Mouse (Mus musculus) forebrain, embryonic 15.5 days (tissue): Measurements from ENCODE around the gene Mylk2. TPM values are rescaled to one million over a fixed set of nuclear protein-coding genes. Genes with fewer than 3 reads are reported as not detected.

Experiments used
- ATAC-seq: fragments of 200-750 bp; cut with Nextera tagmentation; replicated peaks from 2 replicates; pipeline ENCODE4 v1.8.0; 2017; ENCODE audit warnings: mild to moderate bottlenecking, moderate TSS enrichment, moderate library complexity
- H3K27ac ChIP-seq: fragments of 300-500 bp; sonication (generic); replicated peaks from 2 replicates; pipeline ENCODE4 v1.5.1; 2015; ENCODE audit warnings: mild to moderate bottlenecking, inconsistent platforms
- H3K27me3 ChIP-seq: fragments of 300-500 bp; sonication (generic); 2 replicates; pipeline ENCODE4 v1.6.1; 2015; ENCODE audit warnings: inconsistent platforms
- H3K36me3 ChIP-seq: fragments of 300-500 bp; sonication (generic); 2 replicates; pipeline ENCODE4 v1.6.1; 2015; ENCODE audit warnings: mild to moderate bottlenecking, inconsistent platforms
- H3K4me1 ChIP-seq: fragments of 300-500 bp; sonication (generic); 2 replicates; pipeline ENCODE4 v1.6.1; 2015; ENCODE audit warnings: inconsistent platforms
- H3K4me2 ChIP-seq: fragments of 300-500 bp; sonication (generic); replicated peaks from 2 replicates; pipeline ENCODE4 v1.6.1; 2015; ENCODE audit warnings: mild to moderate bottlenecking, inconsistent platforms
- H3K4me3 ChIP-seq: fragments of 300-500 bp; sonication (generic); 2 replicates; pipeline ENCODE4 v1.5.1; 2015; ENCODE audit warnings: mild to moderate bottlenecking, inconsistent platforms
- H3K9ac ChIP-seq: fragments of 300-500 bp; sonication (generic); replicated peaks from 2 replicates; pipeline ENCODE4 v1.6.1; 2015; ENCODE audit warnings: mild to moderate bottlenecking, inconsistent platforms
- H3K9me3 ChIP-seq: fragments of 300-500 bp; sonication (generic); 2 replicates; pipeline ENCODE4 v1.6.1; 2016; ENCODE audit warnings: inconsistent platforms
- WGBS: fragments of 180-500 bp; shearing (Covaris S2); methylation state at CpG from one replicate; pipeline ENCODE4 v1.1.7; 2015; ENCODE audit warnings: mixed read lengths; 5-methylcytosine and 5-hydroxymethylcytosine counted together
- microRNA-seq: library from miRNA; unstranded; fragments of <30 nt; microRNA quantifications from one replicate; pipeline ENCODE4, GENCODE M21; 2016
- polyA plus RNA-seq: library from polyadenylated mRNA; unstranded; fragments of >200 nt; fragmentation: Nextera tagmentation; extraction: Ambion mirVana; gene quantifications from 2 replicates; pipeline ENCODE4 v1.2.1, GENCODE M21; 2015

The Mylk2 gene
- polyA plus RNA-seq, 1 experiment from 2014 or later = not detected

DNA sequence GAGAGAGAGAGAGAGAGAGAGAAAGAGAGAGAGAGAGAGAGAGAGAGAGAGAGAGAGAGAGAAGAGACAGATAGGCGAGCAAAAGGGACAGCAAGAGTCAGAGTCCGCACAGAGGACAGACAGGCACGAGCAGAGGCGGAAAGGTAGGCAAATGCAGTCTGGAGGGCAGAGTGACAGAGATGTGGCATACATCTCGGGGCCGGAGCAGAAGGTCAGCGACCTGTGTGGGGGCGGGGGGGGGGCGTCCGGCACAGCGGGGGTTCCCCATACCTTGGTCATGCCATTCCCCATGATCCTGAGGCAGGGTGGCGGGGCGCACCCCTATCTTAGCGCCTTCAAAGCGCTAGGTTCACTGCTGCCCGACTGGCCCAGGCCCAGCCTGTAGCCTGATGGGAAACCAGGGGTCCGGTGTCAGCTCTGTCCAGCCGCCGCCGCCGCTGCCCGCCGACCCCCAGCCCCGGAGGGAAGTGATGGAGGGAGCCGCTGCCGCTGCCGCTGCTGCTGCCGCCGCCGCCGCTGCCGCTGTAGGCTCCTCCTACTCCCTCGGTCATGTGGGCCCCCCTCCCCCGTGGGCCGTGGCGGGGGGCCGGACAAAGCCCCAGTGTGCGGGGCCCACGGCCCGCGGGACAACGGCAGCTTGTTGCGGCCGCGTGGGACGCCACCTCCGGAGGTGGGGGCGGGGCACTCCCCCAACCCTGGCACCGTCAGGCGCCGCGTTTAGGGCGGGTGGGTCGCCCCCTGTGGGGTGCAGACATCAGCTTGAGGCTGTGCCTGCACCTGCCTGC is 40.1 kb downstream of the Mylk2 start, which contains the start of gene Dusp15:
TSS of gene Dusp15 (minus strand) at position 634 of the 785 bp plus-strand sequence.
- ATAC-seq = peak; percentile 79
- Histone ChIP-seq H3K27ac (peak within 1 kb of the TSS; percentile 31), H3K4me1 (peaks cover 33% of the 10 kb centered on the region), H3K4me3 (peak within 1 kb of the TSS; percentile 78), H3K9me3 (no peaks in the 10 kb centered on the region), H3K27me3 (0 out of 2 replicates have a peak, but pooled peaks cover 5% of the 10 kb centered on the region), H3K9ac (peak within 1 kb of the TSS; percentile 89), H3K4me2 (peak within 1 kb of the TSS; percentile 92), H3K36me3 (no peaks in the 10 kb centered on the region)
- 2% methylated on average over 40 of the region's 54 CpGs for WGBS

DNA sequence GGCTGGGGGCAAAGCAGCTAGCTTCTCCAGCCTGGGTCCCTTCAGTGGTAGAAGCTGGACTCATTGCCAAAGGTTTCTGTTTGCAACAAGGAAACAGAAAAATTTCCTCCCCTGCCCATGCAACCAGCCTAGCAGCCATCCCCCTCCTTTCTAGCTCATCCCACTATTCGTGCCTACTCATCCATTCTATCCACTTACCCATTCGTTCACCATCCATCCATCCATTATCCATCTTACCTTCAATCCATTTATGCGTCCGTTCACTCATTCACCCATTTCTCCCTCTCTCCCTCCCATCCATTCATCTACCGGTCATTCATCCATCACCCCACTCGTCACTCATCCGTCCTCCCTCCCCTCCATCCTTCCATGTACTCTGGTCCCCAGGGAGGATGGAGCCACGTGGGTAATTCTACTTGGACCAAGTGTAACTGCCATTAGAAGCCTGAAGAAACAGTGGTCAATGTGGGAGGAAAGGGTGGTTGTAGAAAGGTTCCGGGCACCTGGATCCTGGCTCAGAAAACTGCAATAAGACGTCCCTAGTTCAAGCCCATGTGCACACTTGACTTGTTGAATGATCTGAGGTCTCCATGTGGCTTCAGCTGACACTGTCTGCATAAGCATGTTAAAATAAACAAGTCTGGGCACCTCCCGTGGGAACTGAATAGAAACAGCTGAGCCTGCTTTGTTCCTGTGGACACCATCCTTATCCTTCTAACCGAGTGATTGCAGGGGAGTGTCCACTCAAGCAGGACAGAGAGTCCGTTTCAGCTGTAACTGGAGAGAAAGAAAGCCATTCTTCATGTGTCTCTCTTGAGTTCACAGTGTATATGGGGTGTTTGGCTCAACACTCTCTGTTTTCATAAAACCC is 40.9 kb downstream of the Mylk2 start:
- H3K27me3 ChIP-seq = 0 out of 2 replicates have a peak, but pooled peaks cover 5% of the 10 kb centered on the region
- H3K36me3 ChIP-seq = no peaks in the 10 kb centered on the region
- peak overlapping the region; percentile 92 for H3K4me2 ChIP-seq
- no peaks in the 10 kb centered on the region for H3K9me3 ChIP-seq
- peak; percentile 42 for ATAC-seq
- H3K4me3 ChIP-seq = peak overlapping the region; percentile 78
- H3K4me1 ChIP-seq = peaks cover 30% of the 10 kb centered on the region
- peak overlapping the region; percentile 31 for H3K27ac ChIP-seq
- H3K9ac ChIP-seq = peak overlapping the region; percentile 89
- 12% methylated on average over 13 of the region's 13 CpGs for WGBS

DNA sequence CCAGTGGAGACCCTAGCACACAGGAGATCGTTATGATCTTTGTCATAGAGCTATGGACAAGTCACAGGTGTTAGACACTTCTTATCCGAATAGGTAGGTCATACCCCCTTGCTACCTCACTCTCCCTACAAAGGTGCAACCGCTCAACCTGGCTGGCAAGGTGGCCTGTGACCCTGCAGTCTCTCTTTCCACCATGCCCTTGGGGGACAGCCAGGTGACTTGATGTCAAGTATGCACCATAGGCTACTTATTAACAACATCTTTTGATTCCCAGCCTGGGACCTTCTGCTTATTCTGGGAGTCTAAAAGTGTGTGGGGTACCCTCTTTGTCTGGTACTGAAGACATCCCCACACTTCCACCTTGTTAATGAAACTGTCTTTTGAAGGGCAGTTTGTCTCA is 47.0 kb downstream of the Mylk2 start:
- ATAC-seq = no peak
- no peak overlapping the region for H3K27ac ChIP-seq
- 0 out of 2 replicates have a peak, but pooled peaks cover 2% of the 10 kb centered on the region for H3K27me3 ChIP-seq
- H3K9ac ChIP-seq = no peak overlapping the region
- no peaks in the 10 kb centered on the region for H3K9me3 ChIP-seq
- H3K4me2 ChIP-seq = no peak overlapping the region
- 86% methylated on average over 3 of the region's 3 CpGs for WGBS
- no peak overlapping the region for H3K4me3 ChIP-seq
- H3K36me3 ChIP-seq = no peaks in the 10 kb centered on the region
- peaks cover 8% of the 10 kb centered on the region for H3K4me1 ChIP-seq

DNA sequence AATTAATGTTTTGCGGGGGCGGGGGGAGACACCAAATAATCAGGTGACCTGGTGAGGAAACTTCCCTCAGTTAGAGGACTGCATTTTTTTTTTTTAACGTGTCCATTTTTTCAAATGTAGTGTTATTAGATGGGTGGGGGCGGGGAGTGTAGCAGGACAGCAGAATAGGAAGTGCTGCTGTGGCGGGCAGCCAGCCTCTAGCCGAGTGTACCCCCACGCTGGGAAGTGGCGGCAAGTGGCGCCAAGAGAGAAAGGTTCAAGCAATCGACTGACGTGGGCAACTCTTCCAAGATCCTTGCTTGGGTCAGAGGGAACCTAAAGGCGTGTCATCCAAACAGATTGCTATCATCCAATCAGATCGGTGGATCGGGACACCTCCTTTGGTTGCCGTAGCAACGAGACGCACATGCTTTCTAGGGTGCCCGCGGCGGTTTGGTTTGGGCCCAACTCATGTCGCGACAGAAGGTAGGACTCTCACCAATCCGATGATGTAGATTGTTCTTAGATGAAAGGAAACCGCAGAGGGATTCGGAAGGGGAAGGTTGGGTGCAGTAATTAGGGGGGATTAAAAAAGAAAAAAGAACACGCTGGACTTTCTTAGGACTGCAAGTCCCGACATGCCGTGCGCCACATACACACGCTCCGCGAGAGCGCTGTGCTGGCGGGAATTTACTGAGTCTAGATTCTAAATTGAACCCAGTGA is 51.1 kb downstream of the Mylk2 start, which contains the start of gene Ttll9:
TSS of gene Ttll9 (plus strand) at position 395 of the 703 bp plus-strand sequence.
- peak within 1 kb of the TSS; percentile 52 for H3K9ac ChIP-seq
- H3K9me3 ChIP-seq = no peaks in the 10 kb centered on the region

DNA sequence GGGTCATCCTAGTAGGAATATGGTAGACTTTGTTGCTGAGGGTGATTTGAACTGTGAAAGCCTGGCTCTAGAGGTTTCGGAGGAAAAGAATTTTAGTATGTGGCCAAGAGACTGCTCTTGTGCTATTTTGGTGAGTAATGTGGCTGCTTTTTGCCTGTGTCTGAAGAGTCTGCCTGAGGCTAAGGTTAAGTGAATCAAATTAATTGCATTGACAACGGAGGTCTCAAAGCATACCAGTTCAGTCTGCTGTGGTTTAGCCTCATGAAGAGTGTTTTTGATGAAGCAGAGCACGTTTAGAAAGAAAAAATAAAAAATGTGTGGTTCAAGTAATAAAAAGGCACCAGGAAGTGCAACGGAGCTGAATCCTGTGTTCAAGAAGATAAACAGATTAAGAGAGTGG is 54.4 kb downstream of the Mylk2 start:
- Histone ChIP-seq H3K4me1 (peaks cover 8% of the 10 kb centered on the region), H3K9me3 (no peaks in the 10 kb centered on the region), H3K27me3 (no peaks in the 10 kb centered on the region), H3K27ac (no peak overlapping the region), H3K4me2 (no peak overlapping the region), H3K36me3 (no peaks in the 10 kb centered on the region), H3K9ac (no peak overlapping the region), H3K4me3 (no peak overlapping the region)
- no peak for ATAC-seq
- 72% methylated on average over 4 of the region's 4 CpGs for WGBS

More for the DNA sequence above, 51.1 kb downstream of the Mylk2 start, which contains the start of gene Ttll9:
- Histone ChIP-seq H3K4me2 (peak within 1 kb of the TSS; percentile 74), H3K4me1 (peaks cover 8% of the 10 kb centered on the region), H3K36me3 (no peaks in the 10 kb centered on the region), H3K27me3 (0 out of 2 replicates have a peak, but pooled peaks cover 2% of the 10 kb centered on the region), H3K4me3 (peak within 1 kb of the TSS; percentile 50), H3K27ac (0 out of 2 replicates have a peak within 1 kb of the TSS, but pooled peaks have one; percentile 24)
- 1% methylated on average over 34 of the region's 34 CpGs for WGBS
- ATAC-seq = peak; percentile 96

Small RNAs within 50 kb of the gene (microRNA-seq; reads per million reads assigned to microRNA genes)
- not detected for gene Mir5622

Other genes starting within 250 kb of the Mylk2 start
- 159 and 164 TPM in 2 replicates for gene H13, start 241.9 kb upstream of the Mylk2 start, polyA plus RNA-seq
- 33.6 and 34.4 TPM in 2 replicates for gene Mcts2, start 224.3 kb upstream of the Mylk2 start, polyA plus RNA-seq
- 26.3 and 32.0 TPM in 2 replicates for gene Id1, start 175.1 kb upstream of the Mylk2 start, polyA plus RNA-seq
- 4.3 and 4.4 TPM in 2 replicates for gene Cox4i2, start 157.2 kb upstream of the Mylk2 start, polyA plus RNA-seq
- gene Bcl2l1, start 79.6 kb upstream of the Mylk2 start, polyA plus RNA-seq = 179 and 183 TPM in 2 replicates
- gene Tpx2, start 63.4 kb upstream of the Mylk2 start, polyA plus RNA-seq = 50.6 and 51.1 TPM in 2 replicates
- gene Foxs1, start 21.9 kb downstream of the Mylk2 start, polyA plus RNA-seq = 3.2 and 4.4 TPM in 2 replicates
- gene Dusp15, start 40.3 kb downstream of the Mylk2 start, polyA plus RNA-seq = 7.1 and 7.3 TPM in 2 replicates
- 2.3 and 3.0 TPM in 2 replicates for gene Ttll9, start 51.1 kb downstream of the Mylk2 start, polyA plus RNA-seq
- gene Pdrg1, start 104.1 kb downstream of the Mylk2 start, polyA plus RNA-seq = 188 and 189 TPM in 2 replicates
- gene Xkr7, start 120.5 kb downstream of the Mylk2 start, polyA plus RNA-seq = 1.9 and 2.0 TPM in 2 replicates
- 0.98 and 1.1 TPM in 2 replicates for gene Ccm2l, start 154.6 kb downstream of the Mylk2 start, polyA plus RNA-seq
- 1.2 and 1.4 TPM in 2 replicates for gene Hck, start 197.1 kb downstream of the Mylk2 start, polyA plus RNA-seq
- gene Tm9sf4, start 250.0 kb downstream of the Mylk2 start, polyA plus RNA-seq = 70.0 and 71.9 TPM in 2 replicates